Mouse (Mus musculus) G1E (cell line): ENCODE measurements at regions not wholly inside any gene's neighbourhood (a gene's known extent, or its start where the extent isn't known, plus 50 kb on each side); places are given as distances from the start of the nearest gene placed in this dataset.

Source experiments
- CTCF ChIP-seq: IDR thresholded peaks from 2 replicates; pipeline ENCODE4 v1.5.1; 2012; ENCODE audit warnings: low read depth, low read length, inconsistent platforms, mixed read lengths
- TAL1 ChIP-seq: conservative IDR thresholded peaks from 2 replicates; pipeline ENCODE4 v1.6.1; 2012; ENCODE audit warnings: low read depth, low read length, inconsistent platforms, mixed read lengths

DNA sequence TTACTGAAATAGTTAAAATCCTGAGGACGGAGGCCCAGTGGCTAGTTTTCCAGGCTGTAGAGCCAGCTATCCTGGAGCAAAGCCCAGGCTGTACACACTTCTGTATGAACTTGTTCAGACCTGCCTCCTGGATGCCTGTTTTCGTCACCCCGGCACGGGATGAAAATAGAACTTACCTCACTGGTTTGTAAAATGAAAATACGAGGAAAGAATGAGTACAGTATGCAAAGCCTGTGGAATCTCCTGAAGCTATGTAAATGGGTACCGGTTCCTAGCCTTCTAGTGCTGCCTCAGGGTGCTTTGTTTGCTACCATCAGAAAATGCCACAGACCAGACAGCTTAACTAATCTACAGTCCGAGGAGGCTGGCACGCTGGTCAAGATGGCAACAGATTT is 276.0 kb upstream of the Cdyl start:
- no peak for TF ChIP-seq TAL1
- TF ChIP-seq CTCF, result no peak
